Mouse (Mus musculus) gastrocnemius, adult 2 months (tissue): ENCODE results near the gene Olfr374. TPM values are rescaled to one million over a fixed set of nuclear protein-coding genes. Genes with fewer than 3 reads are reported as not detected.

Experiments used
- DNase-seq: peaks from one replicate; pipeline ENCODE4 v3.0.0; 2022
- H3K27ac ChIP-seq: fragments of 200-600 bp; 2 replicates; pipeline ENCODE4 v1.8.1; 2022; ENCODE audit warnings: mild to moderate bottlenecking
- H3K4me3 ChIP-seq: fragments of 200-600 bp; 2 replicates; pipeline ENCODE4 v1.8.1; 2022; ENCODE audit warnings: mild to moderate bottlenecking, moderate library complexity
- CTCF ChIP-seq: fragments of 200-600 bp; IDR thresholded peaks from 2 replicates; pipeline ENCODE4 v1.8.1; 2022; ENCODE audit warnings: antibody characterized with exemption, mild to moderate bottlenecking, moderate library complexity
- intact Hi-C: fragments of 180-260 bp; cut with DNase I; formaldehyde crosslinking; loops from one replicate; pipeline ENCODE4 v1.15.1; 2025
- total RNA-seq, 2 experiments: library from RNA; stranded (reverse); gene quantifications; 2 replicates each; pipeline ENCODE4 v1.2.3; 2021

Gene Olfr374
- total RNA-seq, 2 experiments from 2014 or later: not detected

DNA sequence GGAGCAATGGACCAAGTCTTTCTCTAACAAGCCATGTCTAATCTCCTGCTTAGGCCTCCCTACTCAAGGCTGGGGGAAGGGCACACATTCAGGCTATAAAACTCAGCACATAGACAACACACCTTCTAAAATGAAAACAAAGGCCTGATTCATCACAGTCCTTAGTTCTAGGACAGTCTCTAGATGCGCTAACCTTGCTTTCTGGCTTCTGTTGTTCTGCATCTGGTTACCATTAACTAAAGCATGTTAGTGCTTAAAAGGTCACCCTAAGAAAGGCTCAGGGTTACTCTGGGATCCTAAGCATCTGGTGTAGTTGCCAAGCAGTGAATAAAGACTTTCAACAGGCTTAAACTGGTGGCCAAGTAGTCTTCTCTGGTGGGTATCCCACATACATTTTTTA is 15.2 kb downstream of the Olfr374 start:
- no peak overlapping the region for H3K4me3 ChIP-seq
- no peak overlapping the region for H3K27ac ChIP-seq
- DNase-seq: no peak
- intact Hi-C loops: no loop called here
- TF ChIP-seq CTCF: no peak

GRCm38 (mm10) chr8:72127834-72128233 is 21.0 kb downstream of the Olfr374 start:
- Histone ChIP-seq H3K27ac (no peak overlapping the region), H3K4me3 (no peak overlapping the region)
- intact Hi-C loops: no loop called here
- no peak for TF ChIP-seq CTCF
- no peak for DNase-seq

DNA sequence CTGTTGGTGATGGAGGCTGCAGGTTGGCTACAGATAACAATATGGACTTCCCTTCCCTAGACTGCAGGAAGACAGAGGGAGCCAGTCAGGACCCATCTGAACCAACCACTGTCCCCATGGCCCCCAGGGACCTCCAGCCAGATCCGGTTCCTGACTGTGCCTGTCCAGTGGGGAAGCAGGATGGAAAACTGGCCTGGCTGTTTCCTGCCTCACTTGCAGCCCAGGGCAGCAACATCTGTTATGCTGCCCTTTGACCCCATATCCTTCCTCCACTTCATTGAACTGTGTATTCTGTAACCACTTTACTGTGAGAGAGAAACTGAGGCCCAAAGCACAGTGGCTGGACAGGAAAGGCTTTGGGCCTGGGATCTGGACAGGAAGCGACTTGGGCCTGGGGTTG is 24.4 kb downstream of the Olfr374 start:
- Histone ChIP-seq H3K27ac (no peak overlapping the region), H3K4me3 (no peak overlapping the region)
- no peak for TF ChIP-seq CTCF
- intact Hi-C loops: loop anchor here (10.0 kb wide), 1 partner anchor 226 kb away; the partner anchor contains the start of genes Zfp617 and Zfp882
- no peak for DNase-seq

- Histone ChIP-seq H3K27ac (no peak overlapping the region), H3K4me3 (no peak overlapping the region)
- no peak for DNase-seq
- intact Hi-C loops: loop anchor here (10.0 kb wide), 1 partner anchor 227 kb away; the partner anchor contains the start of genes Zfp617 and Zfp882
- TF ChIP-seq CTCF: no peak
Observed at GRCm38 (mm10) chr8:72131901-72132300, 25.1 kb downstream of the Olfr374 start.

DNA sequence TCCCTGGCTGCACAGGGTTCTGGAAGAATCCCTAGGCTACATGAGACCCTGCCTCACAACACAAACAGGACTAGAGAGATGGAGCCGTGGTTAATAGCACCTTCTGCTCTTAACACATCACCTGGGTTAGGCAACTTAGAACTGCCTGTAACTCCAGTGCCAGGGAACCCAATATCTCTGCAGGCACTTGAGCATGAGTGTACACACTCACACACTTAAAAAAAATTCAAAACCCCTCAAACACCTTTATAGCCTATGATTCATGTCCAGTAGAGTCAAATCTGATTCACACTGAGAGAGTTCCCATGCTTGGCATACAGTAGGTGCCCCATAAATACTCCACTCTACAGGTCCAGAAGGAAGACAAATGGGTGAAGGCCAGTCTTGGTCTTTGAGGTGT is 25.6 kb downstream of the Olfr374 start:
- TF ChIP-seq CTCF: no peak
- Histone ChIP-seq H3K4me3 (no peak overlapping the region), H3K27ac (no peak overlapping the region)
- intact Hi-C loops: loop anchor here (10.0 kb wide), 1 partner anchor 228 kb away; the partner anchor contains the start of genes Zfp617 and Zfp882
- no peak for DNase-seq

DNA sequence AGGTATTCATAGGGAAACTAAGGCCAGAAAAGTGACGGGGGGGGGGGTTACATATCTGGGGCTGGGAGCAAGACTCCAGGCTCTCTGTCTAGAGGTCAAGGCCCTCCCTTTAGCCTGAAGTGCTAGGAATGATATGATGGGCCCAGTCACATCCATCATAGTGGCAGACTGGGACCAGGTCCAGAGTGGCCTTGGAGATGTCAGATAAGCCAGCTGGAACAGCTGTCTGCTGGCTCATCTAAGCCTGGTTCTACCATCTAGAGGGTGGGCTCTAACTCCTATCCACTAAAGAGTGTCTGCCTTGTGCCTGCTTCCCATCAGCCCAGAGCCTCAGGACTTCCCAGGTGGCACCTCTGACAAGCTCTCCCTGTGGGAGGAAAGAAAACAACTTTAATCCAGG is 26.1 kb downstream of the Olfr374 start:
- intact Hi-C loops: loop anchor here (10.0 kb wide), 1 partner anchor 228 kb away; the partner anchor contains the start of genes Zfp617 and Zfp882
- Histone ChIP-seq H3K4me3 (no peak overlapping the region), H3K27ac (no peak overlapping the region)
- TF ChIP-seq CTCF: no peak
- no peak for DNase-seq

- TF ChIP-seq CTCF: no peak
- H3K27ac ChIP-seq: no peak overlapping the region
- intact Hi-C loops: loop anchor here (10.0 kb wide), 1 partner anchor 229 kb away; the partner anchor contains the start of genes Zfp617 and Zfp882
Observed at GRCm38 (mm10) chr8:72133507-72133906, 26.7 kb downstream of the Olfr374 start.

GRCm38 (mm10) chr8:72134756-72135445 is 28.1 kb downstream of the Olfr374 start, which contains the start of gene Tpm4:
Gene Tpm4, plus strand, starts transcription at chr8:72134975.
- DNase-seq: peak; percentile 85
- Histone ChIP-seq H3K4me3 (peak within 1 kb of the TSS; percentile 97), H3K27ac (peak within 1 kb of the TSS; percentile 96)
- TF ChIP-seq CTCF: no peak
- intact Hi-C loops: loop anchor here (10.0 kb wide), 1 partner anchor 230 kb away; the partner anchor contains the start of genes Zfp617 and Zfp882

More at GRCm38 (mm10) chr8:72133507-72133906, 26.7 kb downstream of the Olfr374 start:
- H3K4me3 ChIP-seq: no peak overlapping the region
- DNase-seq: no peak

DNA sequence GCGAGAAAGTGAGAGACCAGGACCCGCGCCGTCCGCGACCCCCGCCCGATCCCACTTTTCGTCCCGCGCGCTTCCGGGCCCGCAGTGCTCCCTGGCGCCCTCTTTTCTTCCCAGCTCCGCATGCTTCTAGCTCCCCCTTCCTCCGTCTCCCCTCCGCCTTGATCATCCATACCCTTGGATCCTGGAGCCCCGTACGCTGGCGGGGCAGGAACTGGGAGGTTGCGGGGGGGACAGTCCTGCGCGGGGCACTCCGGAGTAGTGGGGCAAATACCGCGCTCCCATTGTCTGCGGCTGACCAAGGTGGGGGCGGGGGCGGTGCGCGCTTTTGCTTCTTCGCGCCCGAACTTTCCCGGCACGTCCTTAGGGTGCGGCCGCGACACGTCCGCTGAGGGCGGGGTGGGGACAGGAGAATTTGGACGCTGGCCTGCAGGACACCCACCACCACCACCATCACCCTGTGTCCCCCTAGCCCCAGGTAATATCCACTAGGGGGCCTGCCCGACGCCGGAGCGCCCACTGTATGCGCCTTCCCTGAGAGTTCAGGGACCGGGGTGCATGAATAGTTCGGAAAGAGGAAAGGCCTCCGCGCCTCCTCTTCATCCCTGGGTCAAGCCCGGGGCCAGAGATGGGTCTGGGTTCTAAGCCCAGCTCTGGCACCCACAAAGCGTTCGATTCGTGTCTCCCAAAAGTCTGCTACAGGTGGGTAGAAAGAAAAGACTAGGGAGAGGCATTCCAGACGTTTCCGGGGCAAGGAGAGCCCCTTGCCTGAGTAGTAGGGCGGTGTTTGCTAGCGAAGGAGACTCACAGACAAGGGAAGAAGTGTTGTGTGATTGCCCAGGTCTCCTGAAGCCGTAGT is 28.8 kb downstream of the Olfr374 start:
- H3K27ac ChIP-seq: peak overlapping the region; percentile 96
- peak; percentile 29; the same call in 1 of the 2 replicates for TF ChIP-seq CTCF
- H3K4me3 ChIP-seq: peak overlapping the region; percentile 97
- intact Hi-C loops: loop anchor here (10.0 kb wide), 1 partner anchor 231 kb away; the partner anchor contains the start of genes Zfp617 and Zfp882
- DNase-seq: peak; percentile 69

GRCm38 (mm10) chr8:72136302-72136978 is 29.6 kb downstream of the Olfr374 start:
- no peak for TF ChIP-seq CTCF
- intact Hi-C loops: loop anchor here (10.0 kb wide), 1 partner anchor 232 kb away; the partner anchor contains the start of genes Zfp617 and Zfp882
- peak; percentile 69 for DNase-seq
- H3K4me3 ChIP-seq: peak overlapping the region; percentile 97
- H3K27ac ChIP-seq: peak overlapping the region; percentile 96

- Histone ChIP-seq H3K27ac (peak overlapping the region; percentile 96), H3K4me3 (peak overlapping the region; percentile 97)
- intact Hi-C loops: loop anchor here (10.0 kb wide), 1 partner anchor 233 kb away; the partner anchor contains the start of genes Zfp617 and Zfp882
- DNase-seq: no peak
- no peak for TF ChIP-seq CTCF
Observed at GRCm38 (mm10) chr8:72137431-72137830, 30.6 kb downstream of the Olfr374 start.

- Histone ChIP-seq H3K27ac (no peak overlapping the region), H3K4me3 (no peak overlapping the region)
- no peak for TF ChIP-seq CTCF
- no peak for DNase-seq
- intact Hi-C loops: loop anchor here (10.0 kb wide), 1 partner anchor 234 kb away; the partner anchor contains the start of genes Zfp617 and Zfp882
Observed at GRCm38 (mm10) chr8:72138456-72138855, 31.6 kb downstream of the Olfr374 start.
